Mouse (Mus musculus): Measurements from ENCODE around the gene Lancl1. TPM values are rescaled to one million over a fixed set of nuclear protein-coding genes. Genes with fewer than 3 reads are reported as not detected.

The Lancl1 gene
- total and polyA plus RNA-seq, 2 experiments = 25.5 to 39.2 TPM

DNA sequence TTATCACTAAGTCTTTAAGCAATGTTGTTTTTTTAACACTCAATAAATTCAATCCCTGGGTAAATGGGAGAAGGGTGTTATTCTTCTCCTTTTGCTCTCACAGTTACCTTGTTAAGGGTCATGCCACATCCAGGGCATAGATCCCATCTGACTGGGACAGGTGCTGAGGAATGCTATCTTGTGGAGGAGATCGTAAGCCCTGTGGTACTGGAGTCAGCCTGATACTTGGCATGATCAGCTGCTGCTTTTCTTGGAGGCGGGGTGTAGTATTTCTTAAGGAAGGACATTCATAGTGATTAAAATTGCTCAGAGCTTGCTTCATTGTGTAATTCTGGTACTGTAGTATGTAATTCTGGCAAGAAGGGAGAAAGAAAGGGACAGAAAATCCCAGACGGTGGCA is 81.3 kb downstream of the Lancl1 start:
- no peak for DNase-seq (ENCODE audit: extremely low read depth, low read depth, low spot score)
- no peak overlapping the region for H3K27ac ChIP-seq (replicated peaks; ENCODE audit: insufficient read depth, low read depth, low read length)
- H3K36me3 ChIP-seq (ENCODE audit: control insufficient read depth, insufficient read depth, low read length) = no peaks in the 10 kb centered on the region
- no peak overlapping the region for H3K4me3 ChIP-seq (ENCODE audit: insufficient read depth, low read depth, low read length)
- H3K79me2 ChIP-seq (ENCODE audit: control insufficient read depth, insufficient read depth, low read length) = no peaks in the 10 kb centered on the region
- no peak overlapping the region for H3K9ac ChIP-seq (ENCODE audit: low read depth, low read length)
- H3K27me3 ChIP-seq (ENCODE audit: control insufficient read depth, insufficient read depth, low read length) = no peaks in the 10 kb centered on the region
- WGBS = 93% methylated on average over 3 of the region's 3 CpGs
- TF ChIP-seq POLR2A (IDR thresholded peaks at IDR 0.05; ENCODE audit: extremely low read depth, insufficient read depth, low read length) (no peak), CTCF (IDR thresholded peaks at IDR 0.05; ENCODE audit: low read depth, low read length) (no peak)
- H3K4me1 ChIP-seq (ENCODE audit: control insufficient read depth, insufficient read depth, low read length) = no peaks in the 10 kb centered on the region

GRCm38 (mm10) chr1:66951086-66951485 is 87.6 kb downstream of the Lancl1 start:
- no peak for TF ChIP-seq POLR2A (IDR thresholded peaks at IDR 0.05; ENCODE audit: extremely low read depth, insufficient read depth, low read length)
- no peak for TF ChIP-seq CTCF (IDR thresholded peaks at IDR 0.05; ENCODE audit: low read depth, low read length)
- Histone ChIP-seq H3K4me1 (ENCODE audit: control insufficient read depth, insufficient read depth, low read length) (no peaks in the 10 kb centered on the region), H3K27me3 (ENCODE audit: control insufficient read depth, insufficient read depth, low read length) (no peaks in the 10 kb centered on the region), H3K27ac (replicated peaks; ENCODE audit: insufficient read depth, low read depth, low read length) (no peak overlapping the region), H3K4me3 (ENCODE audit: insufficient read depth, low read depth, low read length) (no peak overlapping the region), H3K79me2 (ENCODE audit: control insufficient read depth, insufficient read depth, low read length) (no peaks in the 10 kb centered on the region), H3K36me3 (ENCODE audit: control insufficient read depth, insufficient read depth, low read length) (no peaks in the 10 kb centered on the region), H3K9ac (ENCODE audit: low read depth, low read length) (no peak overlapping the region)
- no peak for DNase-seq (ENCODE audit: extremely low read depth, low read depth, low spot score)
- WGBS = 82% methylated on average over 3 of the region's 3 CpGs

Other genes with a start within 250 kb of the Lancl1 start
- 18.5 and 18.9 TPM in 2 replicates for gene Kansl1l, start 221.3 kb downstream of the Lancl1 start, total RNA-seq (2014; rRNA removed)
- 1.6 TPM in 2 replicates for gene Kansl1l, start 221.3 kb downstream of the Lancl1 start, polyA plus RNA-seq (2012; rRNA removed)
- gene Acadl, start 175.6 kb downstream of the Lancl1 start, total RNA-seq (2014; rRNA removed) = 91.1 and 96.5 TPM in 2 replicates
- gene Acadl, start 175.6 kb downstream of the Lancl1 start, polyA plus RNA-seq (2012; rRNA removed) = 43.1 and 47.6 TPM in 2 replicates
- gene Myl1, start 93.5 kb downstream of the Lancl1 start, total RNA-seq (2014; rRNA removed) = 0.13 and 4.5 TPM in 2 replicates
- not detected in 2 replicates for gene Myl1, start 93.5 kb downstream of the Lancl1 start, polyA plus RNA-seq (2012; rRNA removed)
- gene Cps1, start 84.2 kb upstream of the Lancl1 start, total RNA-seq (2014; rRNA removed) = 3,653 and 4,046 TPM in 2 replicates
- 745 and 766 TPM in 2 replicates for gene Cps1, start 84.2 kb upstream of the Lancl1 start, polyA plus RNA-seq (2012; rRNA removed)